Mouse (Mus musculus) intestine, postnatal 0 days (tissue): ENCODE results near the gene Zfp52. TPM values are rescaled to one million over a fixed set of nuclear protein-coding genes. Genes with fewer than 3 reads are reported as not detected.

Experiments
- ATAC-seq: fragments of 200-750 bp; cut with Nextera tagmentation; 2 replicates; pipeline ENCODE4 v1.8.0; 2017; ENCODE audit warnings: mild to moderate bottlenecking, moderate TSS enrichment, moderate library complexity
- H3K27ac ChIP-seq: fragments of 300-500 bp; sonication (generic); 2 replicates; pipeline ENCODE4 v1.5.1; 2014; ENCODE audit warnings: mild to moderate bottlenecking, low read depth, low read length, moderate library complexity
- H3K27me3 ChIP-seq: fragments of 300-500 bp; sonication (generic); replicated peaks from 2 replicates; pipeline ENCODE4 v1.6.1; 2014; ENCODE audit warnings: low read length, mixed read lengths; ENCODE audit not compliant: control insufficient read depth, insufficient read depth
- H3K36me3 ChIP-seq: fragments of 300-500 bp; sonication (generic); 2 replicates; pipeline ENCODE4 v1.6.1; 2014; ENCODE audit warnings: mild to moderate bottlenecking, moderate library complexity; ENCODE audit not compliant: control insufficient read depth, insufficient read depth
- H3K4me1 ChIP-seq: fragments of 300-500 bp; sonication (generic); replicated peaks from 2 replicates; pipeline ENCODE4 v1.6.1; 2014; ENCODE audit warnings: antibody characterized with exemption, low read length, mixed read lengths; ENCODE audit not compliant: control insufficient read depth, insufficient read depth
- H3K4me2 ChIP-seq: fragments of 300-500 bp; sonication (generic); replicated peaks from 2 replicates; pipeline ENCODE4 v1.6.1; 2014; ENCODE audit warnings: low read depth, mild to moderate bottlenecking, moderate library complexity
- H3K4me3 ChIP-seq: fragments of 300-500 bp; sonication (generic); 2 replicates; pipeline ENCODE4 v1.5.1; 2014; ENCODE audit warnings: low read depth, low read length
- H3K9ac ChIP-seq: fragments of 300-500 bp; sonication (generic); 2 replicates; pipeline ENCODE4 v1.6.1; 2014; ENCODE audit warnings: mild to moderate bottlenecking, low read depth, low read length
- H3K9me3 ChIP-seq: fragments of 300-500 bp; sonication (generic); 2 replicates; pipeline ENCODE4 v1.6.1; 2016; ENCODE audit warnings: mixed run types; ENCODE audit not compliant: control insufficient read depth
- CTCF ChIP-seq: sonication (generic); IDR thresholded peaks from 2 replicates; pipeline ENCODE4 v1.5.1; 2016; ENCODE audit warnings: low read depth, mild to moderate bottlenecking, control low read depth, antibody characterized with exemption, moderate library complexity
- WGBS: fragments of 180-500 bp; shearing (Covaris S2); extraction: QIAGEN DNeasy Blood & Tissue Kit; methylation state at CpG from one replicate; pipeline ENCODE4 v1.1.7; 2014; 5-methylcytosine and 5-hydroxymethylcytosine counted together
- polyA plus RNA-seq: library from polyadenylated mRNA; unstranded; fragments of >200 nt; fragmentation: Nextera tagmentation; extraction: Ambion mirVana; gene quantifications from 2 replicates; pipeline ENCODE4 v1.2.1, GENCODE M21; 2015

Zfp52 gene
- polyA plus RNA-seq, 1 experiment from 2014 or later: 2.7 TPM

- Histone ChIP-seq H3K4me2 (no peak overlapping the region), H3K27me3 (no peaks in the 10 kb centered on the region), H3K9me3 (no peaks in the 10 kb centered on the region), H3K27ac (no peak overlapping the region), H3K9ac (no peak overlapping the region), H3K4me3 (no peak overlapping the region), H3K4me1 (0 out of 2 replicates have a peak, but pooled peaks cover 5% of the 10 kb centered on the region), H3K36me3 (no peaks in the 10 kb centered on the region)
- ATAC-seq: no peak
- 71% methylated on average over 2 of the region's 2 CpGs for WGBS
- TF ChIP-seq CTCF: no peak
These were observed 1.3 kb downstream of the Zfp52 start for GRCm38 (mm10) chr17:21536676-21537075.

GRCm38 (mm10) chr17:21557831-21558230 lies 22.5 kb downstream of the Zfp52 start:
- no peaks in the 10 kb centered on the region for H3K27me3 ChIP-seq
- no peak overlapping the region for H3K4me3 ChIP-seq
- H3K4me2 ChIP-seq: no peak overlapping the region
- no peak overlapping the region for H3K27ac ChIP-seq
- TF ChIP-seq CTCF: no peak
- no peak for ATAC-seq
- H3K36me3 ChIP-seq: peaks cover 13% of the 10 kb centered on the region
- no peaks in the 10 kb centered on the region for H3K4me1 ChIP-seq
- H3K9ac ChIP-seq: no peak overlapping the region
- WGBS: 90% methylated on average over 2 of the region's 2 CpGs
- H3K9me3 ChIP-seq: no peaks in the 10 kb centered on the region

- no peaks in the 10 kb centered on the region for H3K9me3 ChIP-seq
- H3K9ac ChIP-seq: peak overlapping the region; percentile 52; the same call in 1 of the 2 replicates
- H3K36me3 ChIP-seq: peaks cover 4% of the 10 kb centered on the region; the same call in 1 of the 2 replicates
- H3K27me3 ChIP-seq: no peaks in the 10 kb centered on the region
- 3% methylated on average over 5 of the region's 5 CpGs for WGBS
- peak overlapping the region; percentile 43 for H3K4me3 ChIP-seq
- peak; percentile 68 for TF ChIP-seq CTCF
- H3K4me1 ChIP-seq: no peaks in the 10 kb centered on the region; the same call in 1 of the 2 replicates
- peak overlapping the region; percentile 84 for H3K4me2 ChIP-seq
- peak; percentile 81 for ATAC-seq
- peak overlapping the region; percentile 88 for H3K27ac ChIP-seq
These were observed 30.9 kb downstream of the Zfp52 start for GRCm38 (mm10) chr17:21566220-21566619.

GRCm38 (mm10) chr17:21566728-21567349 lies 31.5 kb downstream of the Zfp52 start, which contains the start of gene Zfp948:
Gene Zfp948, plus strand, starts transcription at chr17:21567008.
- WGBS: under 1% methylated on average over 29 of the region's 29 CpGs
- peak; percentile 96 for ATAC-seq

GRCm38 (mm10) chr17:21567696-21568095 lies 32.4 kb downstream of the Zfp52 start:
- no peak for TF ChIP-seq CTCF
- Histone ChIP-seq H3K9ac (no peak overlapping the region), H3K36me3 (0 out of 2 replicates have a peak, but pooled peaks cover 4% of the 10 kb centered on the region), H3K27me3 (no peaks in the 10 kb centered on the region), H3K4me1 (no peaks in the 10 kb centered on the region; the same call in 1 of the 2 replicates), H3K27ac (no peak overlapping the region), H3K9me3 (no peaks in the 10 kb centered on the region), H3K4me2 (peak overlapping the region; percentile 84), H3K4me3 (peak overlapping the region; percentile 43)
- WGBS: 26% methylated on average over 1 of the region's 1 CpGs
- ATAC-seq: no peak

More at GRCm38 (mm10) chr17:21566728-21567349, 31.5 kb downstream of the Zfp52 start, which contains the start of gene Zfp948:
- Histone ChIP-seq H3K9ac (peak within 1 kb of the TSS; percentile 52), H3K27ac (peak within 1 kb of the TSS; percentile 88), H3K4me1 (no peaks in the 10 kb centered on the region; the same call in 1 of the 2 replicates), H3K36me3 (peaks cover 4% of the 10 kb centered on the region; the same call in 1 of the 2 replicates), H3K27me3 (no peaks in the 10 kb centered on the region), H3K4me3 (peak within 1 kb of the TSS; percentile 43), H3K9me3 (no peaks in the 10 kb centered on the region), H3K4me2 (peak within 1 kb of the TSS; percentile 84)
- peak; percentile 44 for TF ChIP-seq CTCF

GRCm38 (mm10) chr17:21579080-21579479 lies 43.7 kb downstream of the Zfp52 start:
- Histone ChIP-seq H3K4me2 (peak overlapping the region; percentile 17; the same call in 1 of the 2 replicates), H3K4me3 (no peak overlapping the region), H3K9me3 (no peaks in the 10 kb centered on the region), H3K4me1 (no peaks in the 10 kb centered on the region), H3K27me3 (no peaks in the 10 kb centered on the region), H3K27ac (no peak overlapping the region), H3K9ac (no peak overlapping the region), H3K36me3 (peaks cover 17% of the 10 kb centered on the region)
- no peak for TF ChIP-seq CTCF
- 64% methylated on average over 1 of the region's 1 CpGs for WGBS
- ATAC-seq: peak; percentile 75
